Mouse (Mus musculus) heart, embryonic 15.5 days (tissue): ENCODE results near the gene Hectd1. TPM values are rescaled to one million over a fixed set of nuclear protein-coding genes. Genes with fewer than 3 reads are reported as not detected.

Experiments used
- ATAC-seq: fragments of 200-750 bp; cut with Nextera tagmentation; replicated peaks from 2 replicates; pipeline ENCODE4 v1.8.0; 2017; ENCODE audit warnings: low read depth, moderate TSS enrichment; ENCODE audit not compliant: insufficient number of reproducible peaks, insufficient read depth, low FRiP score
- H3K27ac ChIP-seq: fragments of 300-500 bp; sonication (generic); 2 replicates; pipeline ENCODE4 v1.5.1; 2015; ENCODE audit warnings: mild to moderate bottlenecking, inconsistent platforms
- H3K27me3 ChIP-seq: fragments of 300-500 bp; sonication (generic); 2 replicates; pipeline ENCODE4 v1.6.1; 2015; ENCODE audit warnings: inconsistent platforms
- H3K36me3 ChIP-seq: fragments of 300-500 bp; sonication (generic); 2 replicates; pipeline ENCODE4 v1.6.1; 2015; ENCODE audit warnings: mild to moderate bottlenecking, inconsistent platforms
- H3K4me1 ChIP-seq: fragments of 300-500 bp; sonication (generic); replicated peaks from 2 replicates; pipeline ENCODE4 v1.6.1; 2015; ENCODE audit warnings: inconsistent platforms
- H3K4me2 ChIP-seq: fragments of 300-500 bp; sonication (generic); 2 replicates; pipeline ENCODE4 v1.6.1; 2015; ENCODE audit warnings: inconsistent platforms, mild to moderate bottlenecking, moderate library complexity
- H3K4me3 ChIP-seq: fragments of 300-500 bp; sonication (generic); 2 replicates; pipeline ENCODE4 v1.5.1; 2015; ENCODE audit warnings: mild to moderate bottlenecking, inconsistent platforms
- H3K9ac ChIP-seq: fragments of 300-500 bp; sonication (generic); 2 replicates; pipeline ENCODE4 v1.6.1; 2015; ENCODE audit warnings: mild to moderate bottlenecking, inconsistent platforms
- H3K9me3 ChIP-seq: fragments of 300-500 bp; sonication (generic); replicated peaks from 2 replicates; pipeline ENCODE4 v1.6.1; 2016; ENCODE audit warnings: inconsistent platforms
- WGBS: fragments of 180-500 bp; shearing (Covaris S2); methylation state at CpG from one replicate; pipeline ENCODE4 v1.1.7; 2015; ENCODE audit warnings: mixed read lengths; 5-methylcytosine and 5-hydroxymethylcytosine counted together
- polyA plus RNA-seq: library from polyadenylated mRNA; unstranded; fragments of >200 nt; fragmentation: Nextera tagmentation; extraction: Ambion mirVana; gene quantifications from 2 replicates; pipeline ENCODE4 v1.2.1, GENCODE M21; 2015

Hectd1 gene
- polyA plus RNA-seq, 1 experiment from 2014 or later = 30.8 TPM

GRCm38 (mm10) chr12:51696157-51696556 lies 133.2 kb downstream of the Hectd1 start:
- no peak overlapping the region for H3K4me3 ChIP-seq
- no peaks in the 10 kb centered on the region for H3K9me3 ChIP-seq
- no peak overlapping the region for H3K27ac ChIP-seq
- no peak for ATAC-seq
- no peaks in the 10 kb centered on the region for H3K27me3 ChIP-seq
- peaks cover 27% of the 10 kb centered on the region for H3K4me1 ChIP-seq
- 51% methylated on average over 2 of the region's 2 CpGs for WGBS
- H3K9ac ChIP-seq = no peak overlapping the region
- H3K36me3 ChIP-seq = no peaks in the 10 kb centered on the region
- no peak overlapping the region for H3K4me2 ChIP-seq

DNA sequence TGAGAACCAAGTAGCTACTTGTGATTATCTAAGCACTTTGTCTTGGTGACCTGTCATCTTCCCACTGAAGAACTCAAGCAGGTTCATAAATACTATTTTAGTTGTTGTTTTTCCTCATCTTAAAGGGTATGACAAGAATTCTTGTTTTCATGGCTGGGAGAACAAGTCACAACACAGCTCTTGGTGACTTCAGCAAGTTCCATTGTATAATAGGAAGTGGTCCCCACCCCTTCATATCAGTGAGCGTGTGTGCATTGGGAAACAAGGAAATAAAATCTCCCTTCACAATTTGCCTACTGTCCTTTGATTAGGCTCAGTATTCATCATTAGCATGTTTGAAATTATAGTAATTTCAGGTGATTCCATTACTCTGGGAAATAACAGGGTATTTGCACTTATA lies 134.4 kb downstream of the Hectd1 start:
- Histone ChIP-seq H3K4me1 (peaks cover 23% of the 10 kb centered on the region), H3K9ac (no peak overlapping the region), H3K4me2 (no peak overlapping the region), H3K4me3 (no peak overlapping the region), H3K27me3 (no peaks in the 10 kb centered on the region), H3K9me3 (no peaks in the 10 kb centered on the region), H3K36me3 (no peaks in the 10 kb centered on the region), H3K27ac (peak overlapping the region; percentile 69; the same call in 1 of the 2 replicates)
- ATAC-seq = no peak
- WGBS = 63% methylated on average over 1 of the region's 1 CpGs

- no peaks in the 10 kb centered on the region for H3K9me3 ChIP-seq
- ATAC-seq = no peak
- peaks cover 24% of the 10 kb centered on the region for H3K4me1 ChIP-seq
- no peak overlapping the region for H3K9ac ChIP-seq
- no peaks in the 10 kb centered on the region for H3K27me3 ChIP-seq
- no peak overlapping the region for H3K4me2 ChIP-seq
- H3K36me3 ChIP-seq = no peaks in the 10 kb centered on the region
- H3K27ac ChIP-seq = peak overlapping the region; percentile 69
- H3K4me3 ChIP-seq = no peak overlapping the region
Measured at GRCm38 (mm10) chr12:51694096-51694495, 135.2 kb downstream of the Hectd1 start.

Other genes with a start within 250 kb of the Hectd1 start
- 1.4 and 1.6 TPM in 2 replicates for gene Coch, start 236.2 kb downstream of the Hectd1 start, polyA plus RNA-seq
- gene Ap4s1, start 138.5 kb downstream of the Hectd1 start, polyA plus RNA-seq = 32.7 and 37.5 TPM in 2 replicates
- gene Strn3, start 137.6 kb downstream of the Hectd1 start, polyA plus RNA-seq = 34.9 and 38.4 TPM in 2 replicates
- gene Heatr5a, start 141.8 kb upstream of the Hectd1 start, polyA plus RNA-seq = 6.2 and 8.5 TPM in 2 replicates
- 14.2 and 15.3 TPM in 2 replicates for gene Dtd2, start 177.0 kb upstream of the Hectd1 start, polyA plus RNA-seq
- not detected in 2 replicates for gene Gpr33, start 198.5 kb upstream of the Hectd1 start, polyA plus RNA-seq